Mouse (Mus musculus): ENCODE measurements around the gene Limch1. TPM values are rescaled to one million over a fixed set of nuclear protein-coding genes. Genes with fewer than 3 reads are reported as not detected.

Gene Limch1
- total RNA-seq, 1 experiment: 7.5 TPM

DNA sequence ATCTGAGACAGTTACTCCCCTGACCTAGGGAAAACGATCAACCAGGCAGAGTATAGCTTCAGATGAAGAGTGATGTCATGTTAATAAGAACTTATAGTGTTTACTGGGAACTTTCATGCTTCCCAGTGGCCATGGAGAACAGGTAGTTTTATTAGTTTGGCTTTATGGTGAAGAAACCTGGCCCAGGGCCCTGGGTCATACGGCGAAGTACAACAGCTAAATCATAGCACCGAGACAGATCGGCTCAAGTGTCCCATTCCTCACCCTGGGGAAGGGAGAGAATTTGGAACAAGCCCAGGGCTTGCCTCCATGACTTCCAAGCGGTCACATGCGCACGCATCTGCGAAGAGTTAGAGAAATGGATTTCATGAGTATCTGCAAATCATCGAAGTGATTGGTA lies 84.6 kb downstream of the Limch1 start:
- in situ Hi-C loops (cut with MboI; ENCODE audit: low sequenced_read_pairs in 2 of 2, unreplicated experiment in 2 of 2): no loop called here
- DNase-seq (ENCODE audit: low read depth, low spot score): no peak

GRCm38 (mm10) chr5:66834756-66835155 lies 89.1 kb downstream of the Limch1 start:
- TF ChIP-seq ZC3H11A (IDR thresholded peaks at IDR 0.05; ENCODE audit: borderline replicate concordance, low read depth, low read length) (no peak), CHD2 (IDR thresholded peaks at IDR 0.05; ENCODE audit: low read depth, low read length) (no peak), HCFC1 (IDR thresholded peaks at IDR 0.05; ENCODE audit: borderline replicate concordance, insufficient read depth, low read length) (no peak), MAFK (IDR thresholded peaks at IDR 0.05; ENCODE audit: insufficient read depth, low read depth, low read length) (no peak), ZNF384 (IDR thresholded peaks at IDR 0.05; ENCODE audit: low read depth, low read length) (no peak)
- in situ Hi-C loops (cut with MboI; ENCODE audit: low sequenced_read_pairs in 2 of 2, unreplicated experiment in 2 of 2): no loop called here
- H3K9me3 ChIP-seq (ENCODE audit: control insufficient read depth, insufficient read depth, low read depth, low read length): no peaks in the 10 kb centered on the region

More for the DNA sequence above, 84.6 kb downstream of the Limch1 start:
- no peak overlapping the region for H3K4me3 ChIP-seq (ENCODE audit: insufficient read depth in 1 of 2, low read depth in 1 of 2, low read length in 2 of 2, poor library complexity in 1 of 2, severe bottlenecking in 1 of 2)
- H3K27ac ChIP-seq (ENCODE audit: insufficient read depth, low read depth, low read length, poor library complexity, severe bottlenecking): no peak overlapping the region
- H3K4me1 ChIP-seq (ENCODE audit: control insufficient read depth in 2 of 2, insufficient read depth in 2 of 2, low read length in 2 of 2, poor library complexity in 1 of 2): no peaks in the 10 kb centered on the region
- TF ChIP-seq HCFC1 (IDR thresholded peaks at IDR 0.05; ENCODE audit: borderline replicate concordance, insufficient read depth, low read length): no peak
- no peak for TF ChIP-seq MAFK (IDR thresholded peaks at IDR 0.05; ENCODE audit: insufficient read depth, low read depth, low read length)
- no peak for TF ChIP-seq ZC3H11A (IDR thresholded peaks at IDR 0.05; ENCODE audit: borderline replicate concordance, low read depth, low read length)
- no peak for TF ChIP-seq ZNF384 (IDR thresholded peaks at IDR 0.05; ENCODE audit: low read depth, low read length)
- TF ChIP-seq CHD2 (IDR thresholded peaks at IDR 0.05; ENCODE audit: low read depth, low read length): no peak
- H3K36me3 ChIP-seq (ENCODE audit: control insufficient read depth, insufficient read depth, low read length, poor library complexity, severe bottlenecking): no peaks in the 10 kb centered on the region
- no peaks in the 10 kb centered on the region for H3K9me3 ChIP-seq (ENCODE audit: control insufficient read depth, insufficient read depth, low read depth, low read length)
- H3K9ac ChIP-seq (ENCODE audit: insufficient read depth, low read depth, low read length, poor library complexity, severe bottlenecking): no peak overlapping the region

DNA sequence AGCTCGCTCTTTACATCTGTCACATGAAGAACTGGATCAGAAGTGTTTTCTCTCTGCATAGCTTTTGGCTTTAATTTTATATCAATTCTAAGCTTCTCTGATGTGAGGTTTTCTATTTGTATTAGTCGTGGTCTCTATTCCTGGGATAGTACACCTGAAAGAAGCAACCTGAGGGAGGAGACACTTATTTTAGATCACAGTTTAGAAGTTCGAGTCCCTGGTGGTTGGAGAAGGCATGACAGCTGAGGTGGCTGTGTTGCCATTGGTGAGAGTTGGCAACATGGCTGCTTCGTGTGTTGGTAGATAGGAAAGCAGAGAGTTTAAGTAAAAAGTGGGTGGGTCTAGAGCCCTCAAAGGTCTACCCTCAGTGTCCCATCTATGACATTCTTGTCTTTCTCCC lies 91.3 kb downstream of the Limch1 start:
- Histone ChIP-seq H3K9ac (ENCODE audit: insufficient read depth, low read depth, low read length, poor library complexity, severe bottlenecking) (no peak overlapping the region), H3K4me1 (ENCODE audit: control insufficient read depth in 2 of 2, insufficient read depth in 2 of 2, low read length in 2 of 2, poor library complexity in 1 of 2) (no peaks in the 10 kb centered on the region), H3K27ac (ENCODE audit: insufficient read depth, low read depth, low read length, poor library complexity, severe bottlenecking) (no peak overlapping the region), H3K4me3 (ENCODE audit: insufficient read depth in 1 of 2, low read depth in 1 of 2, low read length in 2 of 2, poor library complexity in 1 of 2, severe bottlenecking in 1 of 2) (no peak overlapping the region), H3K36me3 (ENCODE audit: control insufficient read depth, insufficient read depth, low read length, poor library complexity, severe bottlenecking) (no peaks in the 10 kb centered on the region), H3K9me3 (ENCODE audit: control insufficient read depth, insufficient read depth, low read depth, low read length) (no peaks in the 10 kb centered on the region)
- TF ChIP-seq ZNF384 (IDR thresholded peaks at IDR 0.05; ENCODE audit: low read depth, low read length) (no peak), MAFK (IDR thresholded peaks at IDR 0.05; ENCODE audit: insufficient read depth, low read depth, low read length) (no peak), ZC3H11A (IDR thresholded peaks at IDR 0.05; ENCODE audit: borderline replicate concordance, low read depth, low read length) (no peak), HCFC1 (IDR thresholded peaks at IDR 0.05; ENCODE audit: borderline replicate concordance, insufficient read depth, low read length) (no peak), CHD2 (IDR thresholded peaks at IDR 0.05; ENCODE audit: low read depth, low read length) (no peak)
- in situ Hi-C loops (cut with MboI; ENCODE audit: low sequenced_read_pairs in 2 of 2, unreplicated experiment in 2 of 2): no loop called here
- no peak for DNase-seq (ENCODE audit: low read depth, low spot score)

More at GRCm38 (mm10) chr5:66834756-66835155, 89.1 kb downstream of the Limch1 start:
- Histone ChIP-seq H3K9ac (ENCODE audit: insufficient read depth, low read depth, low read length, poor library complexity, severe bottlenecking) (no peak overlapping the region), H3K27ac (ENCODE audit: insufficient read depth, low read depth, low read length, poor library complexity, severe bottlenecking) (no peak overlapping the region), H3K4me1 (ENCODE audit: control insufficient read depth in 2 of 2, insufficient read depth in 2 of 2, low read length in 2 of 2, poor library complexity in 1 of 2) (no peaks in the 10 kb centered on the region), H3K36me3 (ENCODE audit: control insufficient read depth, insufficient read depth, low read length, poor library complexity, severe bottlenecking) (no peaks in the 10 kb centered on the region), H3K4me3 (ENCODE audit: insufficient read depth in 1 of 2, low read depth in 1 of 2, low read length in 2 of 2, poor library complexity in 1 of 2, severe bottlenecking in 1 of 2) (no peak overlapping the region)
- no peak for DNase-seq (ENCODE audit: low read depth, low spot score)

GRCm38 (mm10) chr5:66841971-66842370 lies 96.3 kb downstream of the Limch1 start:
- TF ChIP-seq HCFC1 (IDR thresholded peaks at IDR 0.05; ENCODE audit: borderline replicate concordance, insufficient read depth, low read length): no peak
- no peak for TF ChIP-seq CHD2 (IDR thresholded peaks at IDR 0.05; ENCODE audit: low read depth, low read length)
- TF ChIP-seq ZC3H11A (IDR thresholded peaks at IDR 0.05; ENCODE audit: borderline replicate concordance, low read depth, low read length): no peak
- no peak for TF ChIP-seq MAFK (IDR thresholded peaks at IDR 0.05; ENCODE audit: insufficient read depth, low read depth, low read length)
- TF ChIP-seq ZNF384 (IDR thresholded peaks at IDR 0.05; ENCODE audit: low read depth, low read length): no peak
- H3K27ac ChIP-seq (ENCODE audit: insufficient read depth, low read depth, low read length, poor library complexity, severe bottlenecking): no peak overlapping the region
- in situ Hi-C loops (cut with MboI; ENCODE audit: low sequenced_read_pairs in 2 of 2, unreplicated experiment in 2 of 2): no loop called here
- H3K4me3 ChIP-seq (ENCODE audit: insufficient read depth in 1 of 2, low read depth in 1 of 2, low read length in 2 of 2, poor library complexity in 1 of 2, severe bottlenecking in 1 of 2): no peak overlapping the region
- H3K9ac ChIP-seq (ENCODE audit: insufficient read depth, low read depth, low read length, poor library complexity, severe bottlenecking): no peak overlapping the region
- DNase-seq (ENCODE audit: low read depth, low spot score): no peak
- H3K9me3 ChIP-seq (ENCODE audit: control insufficient read depth, insufficient read depth, low read depth, low read length): no peaks in the 10 kb centered on the region
- H3K4me1 ChIP-seq (ENCODE audit: control insufficient read depth in 2 of 2, insufficient read depth in 2 of 2, low read length in 2 of 2, poor library complexity in 1 of 2): no peaks in the 10 kb centered on the region
- H3K36me3 ChIP-seq (ENCODE audit: control insufficient read depth, insufficient read depth, low read length, poor library complexity, severe bottlenecking): no peaks in the 10 kb centered on the region

DNA sequence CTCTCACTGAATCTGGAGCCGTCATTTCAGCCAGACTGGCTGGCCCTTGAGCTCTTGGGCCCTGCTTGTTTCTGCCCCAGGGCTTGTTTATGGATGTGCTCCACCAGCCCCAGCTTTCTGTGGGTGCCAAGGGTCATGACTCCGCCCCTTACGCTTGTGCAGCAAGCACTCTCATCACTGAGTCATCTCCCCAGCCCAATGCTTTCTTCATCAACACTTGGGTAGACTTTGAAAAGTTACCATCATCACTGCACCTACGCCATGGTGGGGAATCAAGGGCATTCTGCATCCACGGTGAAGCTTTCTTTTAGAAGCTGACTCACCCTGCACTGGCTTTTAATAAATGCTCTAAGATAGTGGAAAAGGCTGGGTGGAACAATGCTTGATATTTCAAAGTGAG lies 97.1 kb downstream of the Limch1 start:
- TF ChIP-seq MAFK (IDR thresholded peaks at IDR 0.05; ENCODE audit: insufficient read depth, low read depth, low read length) (no peak), CHD2 (IDR thresholded peaks at IDR 0.05; ENCODE audit: low read depth, low read length) (no peak), HCFC1 (IDR thresholded peaks at IDR 0.05; ENCODE audit: borderline replicate concordance, insufficient read depth, low read length) (no peak), ZNF384 (IDR thresholded peaks at IDR 0.05; ENCODE audit: low read depth, low read length) (no peak), ZC3H11A (IDR thresholded peaks at IDR 0.05; ENCODE audit: borderline replicate concordance, low read depth, low read length) (no peak)
- no peaks in the 10 kb centered on the region for H3K36me3 ChIP-seq (ENCODE audit: control insufficient read depth, insufficient read depth, low read length, poor library complexity, severe bottlenecking)
- no peak for DNase-seq (ENCODE audit: low read depth, low spot score)
- H3K9ac ChIP-seq (ENCODE audit: insufficient read depth, low read depth, low read length, poor library complexity, severe bottlenecking): no peak overlapping the region
- no peaks in the 10 kb centered on the region for H3K4me1 ChIP-seq (ENCODE audit: control insufficient read depth in 2 of 2, insufficient read depth in 2 of 2, low read length in 2 of 2, poor library complexity in 1 of 2)
- H3K27ac ChIP-seq (ENCODE audit: insufficient read depth, low read depth, low read length, poor library complexity, severe bottlenecking): no peak overlapping the region
- H3K9me3 ChIP-seq (ENCODE audit: control insufficient read depth, insufficient read depth, low read depth, low read length): no peaks in the 10 kb centered on the region
- in situ Hi-C loops (cut with MboI; ENCODE audit: low sequenced_read_pairs in 2 of 2, unreplicated experiment in 2 of 2): no loop called here
- H3K4me3 ChIP-seq (ENCODE audit: insufficient read depth in 1 of 2, low read depth in 1 of 2, low read length in 2 of 2, poor library complexity in 1 of 2, severe bottlenecking in 1 of 2): no peak overlapping the region
